Mouse (Mus musculus) forebrain, embryonic 11.5 days (tissue): ENCODE data around the gene AI854703. TPM values are rescaled to one million over a fixed set of nuclear protein-coding genes. Genes with fewer than 3 reads are reported as not detected.

Source experiments
- ATAC-seq: fragments of 200-750 bp; cut with Nextera tagmentation; replicated peaks from 2 replicates; pipeline ENCODE4 v1.8.0; 2017; ENCODE audit warnings: moderate TSS enrichment; ENCODE audit not compliant: low FRiP score
- DNase-seq: peaks from one replicate; pipeline ENCODE4 v3.0.0-alpha.2; 2017; ENCODE audit warnings: low spot score
- H3K27ac ChIP-seq: fragments of 300-500 bp; sonication (generic); 2 replicates; pipeline ENCODE4 v1.5.1; 2014; ENCODE audit warnings: low read depth, low read length
- H3K27me3 ChIP-seq: fragments of 300-500 bp; sonication (generic); 2 replicates; pipeline ENCODE4 v1.6.1; 2014; ENCODE audit warnings: mild to moderate bottlenecking, low read length, mixed read lengths; ENCODE audit not compliant: control insufficient read depth, insufficient read depth
- H3K36me3 ChIP-seq: fragments of 300-500 bp; sonication (generic); 2 replicates; pipeline ENCODE4 v1.6.1; 2014; ENCODE audit warnings: mild to moderate bottlenecking, low read length, moderate library complexity, mixed read lengths; ENCODE audit not compliant: control insufficient read depth, insufficient read depth
- H3K4me1 ChIP-seq: fragments of 300-500 bp; sonication (generic); replicated peaks from 2 replicates; pipeline ENCODE4 v1.6.1; 2014; ENCODE audit warnings: low read length, mixed read lengths; ENCODE audit not compliant: control insufficient read depth, insufficient read depth
- H3K4me2 ChIP-seq: fragments of 300-500 bp; sonication (generic); 2 replicates; pipeline ENCODE4 v1.6.1; 2014; ENCODE audit warnings: low read depth, mild to moderate bottlenecking, low read length, moderate library complexity, mixed read lengths; ENCODE audit not compliant: severe bottlenecking
- H3K4me3 ChIP-seq: fragments of 300-500 bp; sonication (generic); 2 replicates; pipeline ENCODE4 v1.5.1; 2014; ENCODE audit warnings: low read depth, low read length
- H3K9ac ChIP-seq: fragments of 300-500 bp; sonication (generic); 2 replicates; pipeline ENCODE4 v1.6.1; 2014; ENCODE audit warnings: low read length
- H3K9me3 ChIP-seq: fragments of 300-500 bp; sonication (generic); 2 replicates; pipeline ENCODE4 v1.6.1; 2016; ENCODE audit warnings: low read length, mixed read lengths; ENCODE audit not compliant: control insufficient read depth
- WGBS: fragments of 180-500 bp; shearing (Covaris S2); extraction: QIAGEN DNeasy Blood & Tissue Kit; methylation state at CpG from one replicate; pipeline ENCODE4 v1.1.7; 2014; 5-methylcytosine and 5-hydroxymethylcytosine counted together
- polyA plus RNA-seq: library from polyadenylated mRNA; unstranded; fragments of >200 nt; fragmentation: Nextera tagmentation; extraction: Ambion mirVana; gene quantifications from 2 replicates; pipeline ENCODE4 v1.2.1, GENCODE M21; 2014

The AI854703 gene
- polyA plus RNA-seq, 1 experiment from 2014 or later: 0.48 TPM

GRCm38 (mm10) chr6:48675400-48675930 lies 48.9 kb downstream of the AI854703 start:
- Histone ChIP-seq H3K9ac (no peak overlapping the region), H3K4me2 (no peak overlapping the region), H3K4me1 (no peaks in the 10 kb centered on the region), H3K27ac (no peak overlapping the region), H3K4me3 (no peak overlapping the region), H3K36me3 (no peaks in the 10 kb centered on the region), H3K9me3 (no peaks in the 10 kb centered on the region), H3K27me3 (no peaks in the 10 kb centered on the region)
- DNase-seq: no peak
- no peak for ATAC-seq
- 44% methylated on average over 10 of the region's 10 CpGs for WGBS

GRCm38 (mm10) chr6:48675931-48676859 lies 49.6 kb downstream of the AI854703 start, which contains the start of gene Gimap9:
TSS of gene Gimap9 (plus strand) at chr6:48676129.
- no peak within 1 kb of the TSS for H3K9ac ChIP-seq
- no peaks in the 10 kb centered on the region for H3K9me3 ChIP-seq
- DNase-seq (peak; percentile 53), ATAC-seq (no peak)
- 27% methylated on average over 11 of the region's 13 CpGs for WGBS
- H3K27me3 ChIP-seq: no peaks in the 10 kb centered on the region
- H3K27ac ChIP-seq: no peak within 1 kb of the TSS
- no peaks in the 10 kb centered on the region for H3K36me3 ChIP-seq
- no peaks in the 10 kb centered on the region for H3K4me1 ChIP-seq
- no peak within 1 kb of the TSS for H3K4me2 ChIP-seq
- H3K4me3 ChIP-seq: no peak within 1 kb of the TSS

- no peak overlapping the region for H3K4me3 ChIP-seq
- H3K27me3 ChIP-seq: no peaks in the 10 kb centered on the region
- no peak for DNase-seq
- H3K9me3 ChIP-seq: no peaks in the 10 kb centered on the region
- WGBS: 86% methylated on average over 5 of the region's 5 CpGs
- H3K4me1 ChIP-seq: no peaks in the 10 kb centered on the region
- no peaks in the 10 kb centered on the region for H3K36me3 ChIP-seq
- ATAC-seq: no peak
- no peak overlapping the region for H3K9ac ChIP-seq
- H3K27ac ChIP-seq: no peak overlapping the region
- H3K4me2 ChIP-seq: no peak overlapping the region
Measured at GRCm38 (mm10) chr6:48676860-48677415, 50.4 kb downstream of the AI854703 start.

GRCm38 (mm10) chr6:48677492-48678345 lies 51.2 kb downstream of the AI854703 start:
- no peaks in the 10 kb centered on the region for H3K4me1 ChIP-seq
- no peaks in the 10 kb centered on the region for H3K36me3 ChIP-seq
- H3K4me3 ChIP-seq: no peak overlapping the region
- H3K9me3 ChIP-seq: no peaks in the 10 kb centered on the region
- ATAC-seq (no peak), DNase-seq (no peak)
- H3K27me3 ChIP-seq: no peaks in the 10 kb centered on the region
- 93% methylated on average over 17 of the region's 17 CpGs for WGBS
- no peak overlapping the region for H3K4me2 ChIP-seq
- no peak overlapping the region for H3K9ac ChIP-seq
- H3K27ac ChIP-seq: no peak overlapping the region

GRCm38 (mm10) chr6:48678391-48678790 lies 51.8 kb downstream of the AI854703 start:
- Histone ChIP-seq H3K4me3 (no peak overlapping the region), H3K9ac (no peak overlapping the region), H3K36me3 (no peaks in the 10 kb centered on the region), H3K9me3 (no peaks in the 10 kb centered on the region), H3K27me3 (no peaks in the 10 kb centered on the region), H3K4me2 (no peak overlapping the region), H3K4me1 (no peaks in the 10 kb centered on the region), H3K27ac (no peak overlapping the region)
- 85% methylated on average over 4 of the region's 4 CpGs for WGBS
- DNase-seq: no peak
- ATAC-seq: no peak

- H3K36me3 ChIP-seq: no peaks in the 10 kb centered on the region
- no peak for ATAC-seq
- H3K27ac ChIP-seq: no peak overlapping the region
- no peak overlapping the region for H3K4me3 ChIP-seq
- H3K9me3 ChIP-seq: no peaks in the 10 kb centered on the region
- H3K9ac ChIP-seq: no peak overlapping the region
- DNase-seq: no peak
- no peak overlapping the region for H3K4me2 ChIP-seq
- WGBS: 90% methylated on average over 6 of the region's 6 CpGs
- H3K27me3 ChIP-seq: no peaks in the 10 kb centered on the region
- no peaks in the 10 kb centered on the region for H3K4me1 ChIP-seq
Measured at GRCm38 (mm10) chr6:48679701-48680100, 53.1 kb downstream of the AI854703 start.

- WGBS: 82% methylated on average over 5 of the region's 5 CpGs
- Histone ChIP-seq H3K27ac (no peak overlapping the region), H3K4me3 (no peak overlapping the region), H3K36me3 (no peaks in the 10 kb centered on the region), H3K9me3 (no peaks in the 10 kb centered on the region), H3K4me2 (no peak overlapping the region), H3K9ac (no peak overlapping the region), H3K27me3 (no peaks in the 10 kb centered on the region), H3K4me1 (no peaks in the 10 kb centered on the region)
- DNase-seq (no peak), ATAC-seq (no peak)
Measured at GRCm38 (mm10) chr6:48680421-48680820, 53.9 kb downstream of the AI854703 start.

- no peaks in the 10 kb centered on the region for H3K36me3 ChIP-seq
- no peak overlapping the region for H3K4me3 ChIP-seq
- no peak for DNase-seq
- H3K9ac ChIP-seq: no peak overlapping the region
- 86% methylated on average over 3 of the region's 3 CpGs for WGBS
- H3K27ac ChIP-seq: no peak overlapping the region
- no peaks in the 10 kb centered on the region for H3K4me1 ChIP-seq
- no peaks in the 10 kb centered on the region for H3K27me3 ChIP-seq
- no peak for ATAC-seq
- no peak overlapping the region for H3K4me2 ChIP-seq
- H3K9me3 ChIP-seq: no peaks in the 10 kb centered on the region
Measured at GRCm38 (mm10) chr6:48681472-48682090, 55.0 kb downstream of the AI854703 start.
